Mouse (Mus musculus): ENCODE measurements around the gene Usp48.
"Not testable (repeated sequence)": the region's sequence is repeated elsewhere in the genome, so short reads cannot be mapped to it uniquely, and the experiment has no call there.

Gene Usp48

DNA sequence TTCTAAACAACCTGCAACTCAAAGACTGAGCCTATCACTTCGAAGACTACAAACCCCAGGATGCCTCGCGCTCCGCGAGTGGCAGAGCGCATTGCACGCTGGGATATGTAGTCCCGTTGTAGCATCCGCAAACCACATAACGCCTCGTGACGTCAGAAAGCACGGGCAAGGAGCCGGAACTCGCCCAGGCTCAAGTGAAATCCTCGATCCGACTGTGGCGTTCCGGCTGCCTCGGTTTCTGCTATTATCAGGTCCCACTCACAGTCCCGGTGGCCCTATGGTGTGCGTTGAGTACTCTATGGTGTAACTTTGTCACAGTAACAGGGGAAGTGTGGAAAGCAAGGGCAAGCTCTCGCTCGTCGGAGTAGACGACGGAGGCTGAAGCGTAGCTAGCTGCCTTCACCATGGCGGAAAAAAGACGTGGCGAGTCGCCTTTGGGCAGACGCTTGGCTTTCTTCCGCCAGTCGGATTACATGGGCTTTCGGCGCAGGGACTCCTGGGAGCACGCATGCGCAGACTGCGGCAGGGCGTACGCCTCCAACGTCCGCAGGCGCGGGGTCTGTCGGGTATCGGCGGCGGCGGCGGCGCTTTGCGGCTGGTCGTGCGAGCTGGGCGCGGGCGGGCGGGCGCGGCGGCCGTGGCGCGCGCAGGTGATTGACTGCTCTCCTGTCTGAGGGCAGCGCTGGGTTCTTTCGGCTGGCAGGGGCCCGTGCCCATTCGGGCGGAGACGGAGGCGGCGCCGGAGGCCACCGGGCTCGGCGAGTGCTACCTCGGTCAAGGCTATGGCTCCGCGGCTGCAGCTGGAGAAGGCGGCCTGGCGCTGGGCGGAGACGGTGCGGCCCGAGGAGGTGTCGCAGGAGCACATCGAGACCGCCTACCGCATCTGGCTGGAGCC lies at the start of gene Usp48:
TSS of gene Usp48 (plus strand) at position 155 of the 895 bp plus-strand sequence.
- DNase-seq (ENCODE audit: low spot score in 2 of 2), result peak; percentile 99 to 100

DNA sequence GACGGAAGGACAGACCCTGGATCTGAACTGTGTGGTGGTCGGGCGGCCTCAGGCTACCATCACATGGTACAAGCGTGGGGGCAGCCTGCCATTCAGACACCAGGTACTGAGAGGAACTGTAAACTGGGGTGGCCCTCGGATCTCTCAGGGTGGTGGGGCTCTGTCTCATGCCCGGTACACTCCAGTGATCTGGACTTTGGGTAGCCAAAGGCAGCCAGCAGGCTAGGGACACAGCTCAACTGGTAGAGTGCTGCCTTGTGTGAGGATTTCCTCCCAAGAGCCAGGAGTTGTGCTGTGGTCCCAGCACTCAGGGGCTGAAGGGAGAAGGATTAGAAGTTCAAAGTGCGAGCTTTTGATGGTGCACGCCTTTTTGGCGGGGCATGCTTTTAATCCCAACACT lies 48.0 kb upstream of the Usp48 start:
- DNase-seq (ENCODE audit: low spot score in 2 of 2), result no peak

DNA sequence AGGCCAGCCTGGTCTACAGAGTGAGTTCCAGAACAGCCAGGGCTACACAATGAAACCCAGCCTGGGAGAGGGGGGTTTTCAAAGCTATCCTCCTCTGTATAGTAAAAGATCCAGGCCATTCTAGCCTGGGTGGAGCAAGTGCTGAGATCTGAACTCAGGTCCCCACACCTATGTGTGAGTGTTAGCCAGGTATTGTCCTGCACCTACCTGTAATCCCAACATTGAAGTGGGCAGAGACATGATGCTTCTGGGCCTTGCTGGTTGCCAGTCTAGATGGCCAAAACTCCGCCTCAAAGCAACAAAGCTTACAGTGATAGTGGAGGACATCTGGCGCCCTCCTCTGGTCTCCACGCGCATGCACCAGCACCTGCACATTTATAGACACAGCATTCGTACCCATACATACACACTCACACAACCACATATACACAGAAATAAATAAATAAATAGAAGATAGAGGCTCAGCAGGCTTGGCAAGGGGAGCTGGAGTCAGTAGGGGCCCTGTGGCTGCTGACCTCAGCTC lies 47.5 kb upstream of the Usp48 start:
- DNase-seq (ENCODE audit: low spot score in 2 of 2), result no peak

DNA sequence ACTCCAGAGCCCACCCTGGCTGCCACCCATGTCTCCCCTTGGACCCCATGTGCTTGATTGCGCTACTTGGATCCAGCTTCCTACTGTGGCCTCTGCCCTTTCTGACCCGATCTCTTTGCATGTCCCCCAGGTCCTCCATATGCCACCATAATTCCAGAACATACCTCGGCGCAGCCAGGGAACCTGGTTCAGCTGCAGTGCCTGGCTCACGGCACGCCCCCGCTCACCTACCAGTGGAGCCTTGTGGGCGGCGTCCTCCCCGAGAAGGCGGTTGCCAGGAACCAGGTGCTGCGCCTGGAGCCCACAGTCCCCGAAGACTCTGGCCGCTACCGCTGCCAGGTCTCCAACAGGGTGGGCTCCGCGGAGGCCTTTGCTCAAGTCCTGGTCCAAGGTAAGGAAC lies 40.1 kb upstream of the Usp48 start:
- no peak for DNase-seq (ENCODE audit: low spot score in 2 of 2)

DNA sequence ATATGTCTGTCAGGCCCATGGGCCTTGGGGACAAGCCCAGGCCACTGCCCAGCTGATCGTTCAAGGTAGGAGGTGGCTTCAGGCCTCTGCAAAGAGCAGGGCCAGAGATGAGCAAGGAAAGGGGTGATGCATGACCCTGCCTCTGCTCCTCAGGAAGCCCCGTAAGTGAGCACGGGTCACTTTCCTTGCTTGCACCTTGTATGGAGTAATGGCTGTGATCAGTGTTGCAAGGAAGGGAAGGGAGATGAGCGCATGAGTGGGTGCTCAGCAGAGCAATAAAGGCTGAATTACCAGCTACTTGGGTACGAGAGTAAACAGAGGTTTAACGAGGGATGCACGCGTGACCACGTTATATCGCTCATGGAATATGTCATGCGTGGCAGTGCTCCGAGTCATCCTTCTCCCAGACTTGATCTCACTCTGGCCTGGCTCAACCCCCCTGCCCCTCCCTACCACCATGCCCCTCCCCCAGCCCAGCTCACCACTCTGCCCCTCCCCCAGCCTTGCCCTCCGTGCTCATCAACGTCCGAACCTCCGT lies 36.8 kb upstream of the Usp48 start:
- no peak for DNase-seq (ENCODE audit: low spot score in 2 of 2)

DNA sequence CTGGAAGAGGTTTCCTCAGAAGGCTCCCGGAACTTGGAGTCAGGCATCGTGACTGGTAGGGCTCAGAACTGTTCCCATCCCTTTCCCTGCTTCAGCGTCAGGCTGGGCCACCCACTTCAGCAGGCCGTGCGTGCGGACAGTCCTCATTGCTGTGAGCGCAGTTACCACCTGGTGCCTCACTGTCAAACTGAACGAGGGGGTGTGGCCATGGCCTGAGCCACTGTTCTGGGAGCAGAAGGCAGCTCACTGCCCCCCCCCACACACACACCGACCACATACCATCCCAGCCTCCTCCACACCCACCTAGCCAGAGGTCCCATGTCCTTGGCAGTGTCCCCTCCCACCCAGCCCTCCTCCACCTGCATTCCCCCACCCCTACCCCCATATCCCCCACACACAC lies 23.7 kb upstream of the Usp48 start:
- DNase-seq (ENCODE audit: low spot score in 2 of 2), result no peak

DNA sequence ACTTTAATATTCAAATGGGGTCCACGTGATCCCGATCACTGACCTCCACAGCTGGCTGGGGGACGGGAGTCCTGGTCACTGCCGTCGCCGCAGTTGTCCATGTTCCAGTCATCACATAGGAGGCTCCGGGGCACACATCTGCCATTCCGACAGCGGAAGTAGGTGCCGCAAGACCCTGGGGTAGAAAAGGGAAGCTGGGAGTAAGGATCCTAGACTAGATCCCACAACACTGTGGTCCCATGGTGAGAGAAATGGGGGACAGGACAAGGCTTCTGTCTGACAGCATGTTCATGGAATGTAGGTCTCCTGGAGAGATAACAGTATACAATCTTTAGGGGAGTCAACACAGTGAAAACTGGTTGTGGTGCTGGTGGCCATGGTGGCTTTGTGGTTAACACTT lies 19.1 kb upstream of the Usp48 start, which contains the start of gene Ldlrad2:
TSS of gene Ldlrad2 (minus strand) at position 101 of the 400 bp plus-strand sequence.
- peak in 1 of 2 experiments; percentile 55 for DNase-seq (ENCODE audit: low spot score in 2 of 2)

DNA sequence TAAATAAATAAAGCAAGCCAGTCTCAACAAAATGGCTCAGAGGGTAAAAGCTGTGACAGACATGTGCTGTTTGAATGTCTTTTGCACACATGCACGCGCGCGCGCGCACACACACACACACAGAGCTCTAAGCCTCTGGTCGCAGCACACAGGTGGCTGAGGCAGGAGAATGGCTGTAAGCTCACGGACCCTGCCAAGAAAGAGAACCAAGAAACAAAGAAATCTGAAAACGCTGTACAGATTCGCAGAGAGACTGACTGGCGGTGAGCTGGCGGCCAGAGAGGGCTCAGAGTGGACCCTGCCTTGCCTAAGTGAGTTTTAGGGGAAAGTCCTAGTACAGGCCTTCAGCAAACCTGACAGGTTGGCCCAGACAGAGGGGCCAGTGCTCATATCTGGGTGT lies 16.1 kb upstream of the Usp48 start:
- no peak for DNase-seq (ENCODE audit: low spot score in 2 of 2)

DNA sequence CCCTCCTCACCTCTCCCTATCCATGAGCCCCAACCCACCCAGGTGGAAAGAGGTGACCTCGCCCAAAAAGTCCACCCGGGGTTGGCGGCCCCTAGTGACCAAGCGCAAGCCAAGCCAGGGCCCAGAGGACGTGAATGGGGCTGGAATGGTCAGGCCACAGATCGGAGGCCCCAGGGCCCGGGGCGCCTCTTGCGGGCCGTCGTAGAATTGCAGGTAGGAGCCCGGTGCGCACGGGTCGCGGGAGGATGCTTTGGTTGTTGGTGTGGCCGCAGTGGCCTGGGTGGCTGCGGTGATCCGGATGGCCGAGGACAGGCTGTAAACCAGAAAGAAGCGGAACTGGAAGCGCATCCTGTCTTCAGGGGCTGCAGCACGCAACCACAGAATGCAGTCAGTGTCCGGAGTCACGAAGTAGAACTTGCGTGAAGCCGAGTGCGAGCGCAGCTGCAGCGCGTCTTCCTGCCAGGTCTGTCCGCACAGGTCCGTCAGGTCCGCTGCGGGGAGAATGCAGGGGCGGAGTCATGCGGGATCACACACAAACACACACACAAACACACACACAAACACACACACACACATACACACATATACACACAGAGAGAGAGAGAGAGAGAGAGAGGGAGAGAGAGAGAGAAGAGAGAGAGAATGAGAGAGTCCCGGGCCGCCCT lies 15.2 kb upstream of the Usp48 start:
- peak; percentile 43 to 80 for DNase-seq (ENCODE audit: low spot score in 2 of 2)

DNA sequence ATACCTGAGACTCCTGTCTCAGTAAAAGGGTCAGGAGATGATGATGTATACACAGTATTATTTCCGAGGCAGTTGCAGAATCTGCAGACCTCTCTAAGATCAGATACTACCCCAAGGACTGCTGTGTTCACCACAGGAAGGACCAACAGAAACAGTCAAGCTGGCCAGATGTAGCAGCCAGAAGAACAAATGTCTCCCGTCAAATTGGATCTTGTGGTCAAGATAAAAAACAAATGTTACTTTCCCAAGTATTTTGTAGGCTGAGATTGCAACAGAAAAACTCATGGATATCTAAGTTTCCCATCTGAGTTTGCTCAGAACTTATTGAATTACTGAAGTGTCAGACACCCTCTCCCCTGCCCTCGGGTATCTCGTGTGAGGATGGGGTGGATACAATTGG lies 13.8 kb upstream of the Usp48 start:
- no peak for DNase-seq (ENCODE audit: low spot score in 2 of 2)

DNA sequence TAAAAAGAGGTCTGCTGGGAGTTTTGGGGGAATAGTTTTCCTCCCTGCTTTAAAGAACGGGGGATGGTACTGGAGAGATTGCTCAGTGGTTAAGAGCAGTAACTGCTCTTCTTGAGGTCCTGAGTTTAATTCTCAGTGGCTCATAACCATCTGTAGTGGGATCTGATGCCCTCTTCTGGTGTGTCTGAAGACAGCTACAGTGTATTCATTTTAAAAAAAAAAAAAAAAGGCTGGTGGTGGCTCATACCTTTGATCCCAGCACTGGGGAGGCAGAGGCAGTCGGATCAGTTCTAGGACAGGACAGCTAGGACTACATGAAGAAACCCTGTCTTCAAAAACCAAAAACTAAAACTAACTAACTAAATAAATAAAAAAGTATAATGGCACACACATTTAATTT lies 13.3 kb upstream of the Usp48 start:
- no peak for DNase-seq (ENCODE audit: low spot score in 2 of 2)

DNA sequence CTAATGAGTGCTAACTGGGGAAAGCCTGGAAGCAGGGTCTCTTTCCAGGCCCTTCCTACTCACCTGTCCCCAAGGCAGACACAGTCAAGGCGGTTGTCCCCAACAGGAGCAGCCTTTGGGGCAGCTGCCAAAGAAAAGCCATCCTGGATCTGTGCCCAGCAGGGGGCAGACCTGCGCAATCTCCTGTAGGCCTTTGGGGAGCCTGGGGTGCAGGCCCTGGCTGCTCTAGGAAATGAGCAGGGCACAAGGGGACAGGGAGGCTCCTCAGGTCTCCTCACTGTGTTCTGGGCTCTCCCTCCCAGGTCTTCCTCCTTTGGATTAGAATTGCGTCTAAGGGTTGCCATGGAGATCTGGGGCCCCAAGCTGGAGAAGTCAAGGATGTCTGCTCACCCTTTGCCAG lies 11.7 kb upstream of the Usp48 start:
- peak; percentile 38 to 80 for DNase-seq (ENCODE audit: low spot score in 2 of 2)

DNA sequence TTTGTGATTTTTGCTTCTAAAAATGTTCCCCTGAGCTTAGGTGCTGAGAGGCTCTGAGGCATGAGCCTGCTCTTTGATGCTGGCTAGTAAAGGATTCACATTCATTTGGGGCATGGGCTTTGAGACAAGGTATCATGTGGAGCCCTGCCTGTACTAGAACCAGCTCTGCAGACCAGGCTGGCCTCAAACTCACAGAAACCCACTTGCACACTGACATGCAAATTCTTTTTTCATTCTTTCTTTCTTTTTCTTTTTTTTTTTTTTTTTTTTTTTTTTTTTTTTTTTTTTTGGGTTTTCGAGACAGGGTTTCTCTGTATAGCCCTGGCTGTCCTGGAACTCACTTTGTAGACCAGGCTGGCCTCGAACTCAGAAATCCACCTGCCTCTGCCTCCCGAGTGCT lies 4.5 kb upstream of the Usp48 start:
- not testable (repeated sequence) for DNase-seq (ENCODE audit: low spot score in 2 of 2)

DNA sequence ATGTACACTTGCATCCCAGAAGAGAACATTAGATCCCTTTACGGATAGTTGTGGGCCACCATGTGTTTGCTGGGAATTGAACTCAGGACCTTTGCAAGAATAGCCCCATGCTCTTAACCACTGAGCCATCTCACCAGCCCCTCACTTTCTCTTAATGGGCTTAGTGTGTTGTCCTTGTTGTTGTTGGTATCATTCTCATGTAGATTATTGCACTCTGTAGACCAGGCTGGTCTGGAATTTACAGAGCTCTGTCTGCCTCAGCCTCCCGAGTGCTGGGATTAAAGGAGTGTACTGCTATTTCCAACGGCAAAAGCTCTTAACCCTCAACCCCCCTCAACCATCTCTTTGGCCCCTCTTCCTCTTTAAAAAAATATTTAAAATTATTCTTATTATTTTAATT lies 4.0 kb upstream of the Usp48 start:
- DNase-seq (ENCODE audit: low spot score in 2 of 2), result no peak

DNA sequence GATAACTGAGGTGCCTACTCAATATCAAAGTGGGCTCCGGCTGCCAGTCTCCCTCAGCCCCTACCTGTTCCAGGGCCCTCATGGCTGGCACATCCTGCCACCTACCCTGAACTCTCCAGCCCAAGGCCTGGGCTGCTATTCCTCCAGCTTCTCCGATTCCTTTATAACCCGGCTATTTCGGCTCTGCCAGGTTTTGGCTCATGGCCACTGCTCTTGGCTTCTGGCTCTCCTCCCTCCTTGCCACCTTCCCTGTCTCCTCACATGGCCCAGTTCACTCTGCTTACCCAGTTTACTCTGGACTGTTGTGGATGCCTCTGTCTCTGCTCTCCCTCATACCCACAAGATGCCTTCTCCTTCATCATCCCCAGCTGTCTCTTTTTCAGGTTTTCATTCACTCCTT lies 2.6 kb upstream of the Usp48 start:
- no peak for DNase-seq (ENCODE audit: low spot score in 2 of 2)

DNA sequence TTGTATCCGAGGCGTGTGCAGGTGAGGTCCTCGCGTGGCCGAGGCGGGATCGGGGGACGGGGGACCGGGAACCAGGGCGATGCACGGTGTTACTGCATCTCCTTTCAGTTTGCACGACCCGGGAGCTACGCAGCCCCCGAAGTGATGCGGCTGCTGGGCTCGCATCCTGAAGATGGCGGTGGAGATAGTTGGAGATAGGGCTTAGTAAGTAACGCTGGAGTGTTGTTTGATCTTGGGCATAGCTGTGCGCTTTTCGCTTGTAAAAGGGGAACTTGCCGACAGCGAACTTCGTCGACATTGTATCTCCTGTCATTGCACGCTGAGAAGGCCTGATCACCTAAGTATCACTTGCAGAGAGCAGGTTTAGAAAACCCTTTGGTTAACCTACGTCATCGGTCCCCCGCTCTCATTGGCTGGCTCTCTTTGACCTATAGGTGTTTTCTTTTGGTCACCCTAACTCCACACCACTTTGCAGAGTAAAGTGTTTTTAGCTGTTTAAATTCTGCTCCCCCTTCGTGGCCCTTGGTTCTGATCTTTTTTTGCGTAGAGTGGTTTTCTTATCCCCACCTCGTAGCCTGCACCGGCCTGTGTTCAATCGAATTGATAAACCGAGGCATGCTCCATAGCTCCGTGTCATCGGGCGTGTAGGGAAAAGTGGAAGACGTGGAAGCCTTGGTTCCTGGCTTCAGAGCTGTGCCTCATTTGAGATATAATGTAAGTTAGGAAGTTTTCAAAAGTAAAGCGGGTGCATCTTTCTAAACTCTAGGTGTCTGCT lies 1.1 kb downstream of the Usp48 start:
- peak in 1 of 2 experiments; percentile 58 for DNase-seq (ENCODE audit: low spot score in 2 of 2)

DNA sequence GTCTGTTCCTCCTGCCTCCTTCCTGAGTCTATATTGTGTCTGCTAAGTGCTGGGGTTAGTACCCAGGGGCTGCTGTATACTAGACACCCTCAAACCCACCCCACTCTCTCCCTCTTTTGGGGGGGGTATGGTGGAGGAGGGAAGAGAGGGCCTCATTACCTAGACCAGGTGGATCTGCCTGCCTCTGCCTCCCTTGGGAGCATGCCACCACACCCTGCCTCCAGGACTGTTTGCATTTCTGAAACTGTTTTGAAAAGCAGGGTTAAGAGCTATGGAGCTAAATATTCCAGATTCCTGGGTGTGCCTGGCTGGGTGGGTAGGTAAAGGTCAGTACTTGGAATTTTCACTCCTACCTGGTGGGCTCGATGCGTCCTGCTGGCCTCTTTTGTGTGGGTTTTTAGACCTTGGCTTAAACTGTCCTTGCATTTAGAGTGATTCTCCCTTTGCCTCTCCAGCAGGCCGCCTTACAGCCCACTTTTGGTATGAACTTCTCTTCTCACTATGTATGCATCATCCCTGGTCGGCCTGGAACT lies 3.6 kb downstream of the Usp48 start:
- DNase-seq (ENCODE audit: low spot score in 2 of 2), result no peak

DNA sequence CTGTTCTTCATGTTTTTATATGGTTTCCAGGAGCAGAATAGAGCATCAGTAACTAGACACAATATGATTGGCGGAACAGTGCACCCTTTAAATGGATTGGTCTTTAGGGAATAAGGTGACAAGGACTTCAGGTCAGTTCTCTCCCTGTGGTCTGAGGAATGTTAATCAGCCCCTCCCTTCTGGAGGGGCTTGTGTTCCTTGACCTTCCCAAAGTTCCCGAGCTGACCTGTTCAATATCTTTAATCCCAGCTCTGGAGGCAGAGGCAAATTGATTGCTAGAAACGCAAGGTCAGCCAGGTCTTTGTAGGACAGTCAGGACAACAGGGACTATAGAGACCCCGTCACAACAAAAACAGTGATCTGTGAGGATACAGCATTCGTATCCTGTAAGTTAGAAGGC lies 5.0 kb downstream of the Usp48 start:
- no peak for DNase-seq (ENCODE audit: low spot score in 2 of 2)

DNA sequence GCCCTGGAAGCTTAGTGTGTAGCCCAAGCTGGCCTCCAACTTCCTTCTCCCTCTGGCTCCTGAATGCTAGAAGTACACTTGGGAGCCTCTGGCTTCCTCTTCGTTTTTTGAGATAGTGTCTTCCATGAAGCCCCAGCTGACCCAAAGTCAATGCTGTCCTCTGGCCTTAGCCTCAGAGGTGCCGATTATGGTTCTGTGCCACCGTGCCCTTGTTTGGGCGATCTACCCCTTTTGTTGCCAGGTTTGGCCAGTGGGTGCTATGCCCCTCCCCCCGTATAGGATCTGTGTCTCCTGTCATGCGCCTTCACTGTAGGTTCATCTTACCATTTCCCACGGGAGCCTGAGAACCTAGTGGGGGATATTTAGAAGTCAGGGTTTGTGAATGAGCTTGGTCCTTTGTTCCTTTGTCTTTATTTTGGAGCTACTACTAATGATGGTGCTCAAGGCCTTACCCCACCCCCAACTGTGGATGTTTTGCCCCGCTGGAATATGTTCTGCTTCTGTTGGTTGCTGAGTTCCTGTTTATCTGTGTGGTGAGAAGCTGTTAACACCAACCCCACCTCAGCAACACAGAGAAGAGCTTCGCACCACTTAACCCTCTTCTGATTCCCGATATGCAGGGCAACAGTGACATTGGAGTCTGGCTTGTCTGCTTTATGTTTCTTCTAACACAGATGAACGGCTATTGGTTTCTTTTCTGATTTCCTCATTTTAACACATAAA lies 10.1 kb downstream of the Usp48 start:
- DNase-seq (ENCODE audit: low spot score in 2 of 2), result no peak

DNA sequence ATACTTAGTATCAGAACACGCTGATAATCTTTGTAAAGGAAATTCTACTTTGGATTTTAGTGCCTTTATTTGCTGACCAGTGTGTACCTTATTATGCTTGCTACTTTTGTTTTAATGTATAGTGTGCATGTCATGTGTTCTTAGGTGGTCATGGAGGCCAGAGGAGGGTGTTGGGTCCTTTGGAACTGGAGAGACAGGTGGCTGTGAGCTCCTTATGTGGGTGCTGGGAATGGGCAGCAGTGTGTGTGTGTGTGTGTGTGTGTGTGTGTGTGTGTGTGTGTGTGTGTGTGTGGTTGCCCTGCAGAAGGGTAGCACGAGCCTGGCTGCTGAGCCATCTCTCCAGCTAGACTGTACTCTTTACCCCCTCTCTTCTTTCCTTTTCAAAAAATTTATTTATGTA lies 13.5 kb downstream of the Usp48 start:
- no peak for DNase-seq (ENCODE audit: low spot score in 2 of 2)

DNA sequence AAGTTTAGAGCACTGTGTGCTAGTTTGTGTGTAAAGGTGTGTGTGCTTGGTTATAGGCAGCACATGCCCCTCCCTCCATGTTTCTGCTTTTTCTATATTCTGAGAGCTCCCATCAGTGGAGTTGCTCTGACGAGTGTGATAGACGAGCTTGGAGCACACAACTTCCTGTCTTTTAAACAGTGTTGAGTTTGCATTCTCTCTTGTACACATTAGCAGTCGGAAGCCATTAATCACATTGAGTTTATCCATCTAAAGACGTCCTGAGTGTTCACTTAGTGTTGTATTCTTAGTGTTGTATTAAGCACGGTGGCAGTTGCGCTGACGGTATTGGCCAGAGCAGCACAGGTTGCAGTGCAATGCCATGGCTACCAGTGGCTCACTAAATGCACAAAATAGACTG lies 15.7 kb downstream of the Usp48 start:
- no peak for DNase-seq (ENCODE audit: low spot score in 2 of 2)

Data from spleen, postnatal 4 days (tissue).